Mouse (Mus musculus): ENCODE results near the gene Gnao1.

DNA sequence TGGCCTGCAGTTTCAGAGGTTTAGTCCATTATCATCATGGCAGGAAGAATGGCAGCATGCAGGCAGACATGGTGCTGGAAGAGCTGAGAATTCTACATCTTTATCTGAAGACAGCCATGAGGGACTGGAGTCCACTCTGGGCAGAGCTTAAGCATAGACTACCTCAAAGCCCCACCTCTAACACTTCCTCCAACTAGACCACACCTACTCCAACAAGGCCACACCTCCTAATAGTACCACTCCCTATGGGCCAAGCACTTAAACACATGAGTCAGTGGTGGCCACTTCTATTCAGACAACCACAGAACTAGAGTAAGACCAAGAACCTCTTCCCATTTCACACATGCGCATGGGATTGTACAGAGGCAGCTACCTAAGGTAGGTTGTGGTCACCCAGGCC, 136.6 kb downstream of the Gnao1 start:
- TF ChIP-seq CTCF (conservative IDR thresholded peaks at IDR 0.05 in 1 of 2, IDR thresholded peaks at IDR 0.05 in 1 of 2; ENCODE audit: low read depth in 2 of 2, low read length in 2 of 2) (no peak), EP300 (IDR thresholded peaks at IDR 0.05; ENCODE audit: low read length) (no peak)

Measured in CH12.LX (cell line).